Mouse (Mus musculus) embryonic fibroblast, embryonic 13.5 days (primary cell): ENCODE data around the gene Bhlhe23. TPM values are rescaled to one million over a fixed set of nuclear protein-coding genes. Genes with fewer than 3 reads are reported as not detected.
A peak's percentile ranks its signal among the peaks of the same experiment; 100 is the strongest.

Source experiments
- H3K27ac ChIP-seq: 2 replicates; pipeline ENCODE4 v1.5.1; 2012; ENCODE audit warnings: low read length, control low read depth, inconsistent platforms; ENCODE audit not compliant: insufficient read depth
- H3K4me1 ChIP-seq: 2 replicates; pipeline ENCODE4 v1.6.1; 2011; ENCODE audit warnings: low read length; ENCODE audit not compliant: control insufficient read depth, insufficient read depth
- H3K4me3 ChIP-seq: 2 replicates; pipeline ENCODE4 v1.5.1; 2011; ENCODE audit warnings: mild to moderate bottlenecking, control low read depth, low read length; ENCODE audit not compliant: insufficient read depth
- CTCF ChIP-seq: IDR thresholded peaks from 2 replicates; pipeline ENCODE4 v1.5.1; 2011; ENCODE audit warnings: mild to moderate bottlenecking, control low read depth, low read length, moderate library complexity, borderline replicate concordance; ENCODE audit not compliant: insufficient read depth
- POLR2A ChIP-seq: IDR thresholded peaks from 2 replicates; pipeline ENCODE4 v1.6.1; 2011; ENCODE audit warnings: low read depth, mild to moderate bottlenecking, control low read depth, low read length, moderate library complexity
- polyA plus RNA-seq: library from polyadenylated mRNA; stranded (reverse); fragments of >200 nt; gene quantifications from 2 replicates; pipeline ENCODE4 v1.2.4, GENCODE M21; 2011; ENCODE audit warnings: low read depth; ENCODE audit not compliant: missing spikeins, insufficient read length

Gene Bhlhe23
- polyA plus RNA-seq, 1 experiment, result not detected

DNA sequence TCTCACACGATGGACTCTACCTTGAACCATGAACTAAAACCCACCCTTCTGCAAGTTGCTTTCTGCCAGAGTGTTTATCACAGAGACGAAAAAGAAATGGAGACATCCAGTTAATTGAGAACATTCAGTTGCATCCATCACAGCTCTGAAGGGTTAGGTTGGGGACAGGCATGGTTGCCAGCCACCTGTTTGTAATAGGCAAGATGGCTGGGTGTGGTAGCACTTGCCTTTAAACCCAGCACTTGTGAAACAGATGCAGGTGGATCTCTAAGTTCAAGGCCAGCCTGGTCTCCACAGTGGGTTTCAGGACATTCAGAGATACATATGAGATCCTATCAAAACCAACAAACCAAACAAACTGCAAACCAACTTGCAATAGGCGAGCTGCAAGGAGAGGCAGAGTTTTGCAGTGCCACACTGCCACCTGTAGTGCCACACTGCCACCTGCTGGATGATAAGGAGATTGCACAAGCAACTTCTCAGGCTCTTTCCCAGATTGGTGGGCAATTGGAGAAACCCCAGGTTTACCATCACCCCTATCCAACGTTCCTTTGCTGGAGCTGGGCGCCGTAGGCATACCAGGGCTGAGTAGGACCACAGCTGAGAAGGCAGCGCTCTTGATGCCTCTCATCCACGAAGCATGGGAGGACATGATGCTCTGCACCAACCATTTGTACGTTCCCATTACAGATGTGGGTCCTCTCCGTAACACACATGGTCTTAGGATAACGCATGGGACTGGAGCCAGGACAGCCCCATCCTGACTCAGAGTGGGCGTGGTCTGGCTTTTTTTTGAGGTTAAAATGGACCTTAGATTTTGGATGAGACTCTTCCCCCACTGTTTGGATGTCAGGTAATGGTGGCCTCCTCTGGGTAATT lies 2.8 kb upstream of the Bhlhe23 start:
- Histone ChIP-seq H3K27ac (no peak overlapping the region), H3K4me1 (no peaks in the 10 kb centered on the region), H3K4me3 (no peak overlapping the region)
- TF ChIP-seq POLR2A (no peak), CTCF (peak; percentile 98)

DNA sequence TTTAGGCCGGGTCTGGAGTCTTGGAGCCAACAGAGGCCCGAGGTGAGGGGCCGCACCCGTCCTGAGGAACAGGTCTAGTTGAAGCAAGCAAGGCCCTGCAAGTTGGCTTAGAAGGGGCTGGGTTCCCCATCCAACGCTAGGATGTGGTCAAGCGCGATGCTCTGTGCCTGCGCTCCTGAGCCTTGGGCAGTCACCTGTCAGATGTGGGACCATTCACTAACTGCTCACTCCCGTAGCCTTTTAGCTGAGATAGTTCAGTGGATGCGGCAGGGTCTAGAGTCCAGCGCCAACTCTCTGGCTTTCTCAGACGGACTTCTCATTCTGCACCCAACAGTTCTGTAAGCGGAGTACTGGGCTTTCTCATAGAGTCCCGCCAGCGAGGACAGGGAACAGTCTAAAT lies 1.1 kb downstream of the Bhlhe23 start:
- H3K4me3 ChIP-seq, result no peak overlapping the region
- H3K27ac ChIP-seq, result no peak overlapping the region
- TF ChIP-seq POLR2A, result no peak
- no peak for TF ChIP-seq CTCF
- H3K4me1 ChIP-seq, result no peaks in the 10 kb centered on the region

DNA sequence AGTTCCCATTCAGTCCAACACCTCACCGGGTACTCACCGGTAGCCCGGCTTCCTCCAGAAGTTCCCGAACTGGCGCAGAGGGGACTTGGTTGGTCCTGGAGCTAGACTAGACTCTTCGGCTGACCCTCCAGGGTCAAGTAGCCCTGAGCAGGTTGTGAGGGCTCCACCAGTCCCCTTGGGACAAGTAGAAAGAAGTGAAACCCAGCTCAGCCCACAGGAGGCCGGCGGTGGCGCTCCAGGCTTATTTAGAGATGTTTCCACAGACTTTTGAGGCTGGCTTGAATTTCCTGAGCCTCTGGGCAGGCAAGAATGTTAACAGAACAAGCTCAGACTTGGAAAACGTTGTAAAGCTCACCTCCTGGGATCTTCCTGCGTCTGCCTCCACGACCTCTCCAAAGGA lies 1.5 kb downstream of the Bhlhe23 start:
- TF ChIP-seq POLR2A, result no peak
- TF ChIP-seq CTCF, result no peak
- Histone ChIP-seq H3K27ac (no peak overlapping the region), H3K4me1 (no peaks in the 10 kb centered on the region), H3K4me3 (no peak overlapping the region)

DNA sequence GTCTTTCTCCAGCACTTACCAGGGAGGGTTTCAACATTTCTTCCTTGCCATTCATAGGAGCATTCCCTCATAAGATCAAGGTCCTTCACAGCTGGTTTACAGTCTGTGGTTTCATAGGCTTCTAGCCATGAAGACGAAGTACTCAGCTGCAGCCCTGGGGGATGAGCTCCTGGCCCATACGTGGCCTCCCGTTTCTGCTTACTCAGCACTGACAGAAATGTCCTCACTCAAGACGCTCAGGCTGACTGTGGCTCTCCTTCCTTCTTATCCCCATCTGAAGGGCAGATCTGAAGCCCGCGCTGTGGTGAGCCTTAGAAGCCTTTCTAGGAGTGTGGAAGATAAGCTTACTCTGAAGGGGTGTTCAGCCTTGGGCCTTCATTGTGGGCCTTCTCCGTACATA lies 11.0 kb downstream of the Bhlhe23 start:
- no peak overlapping the region for H3K27ac ChIP-seq
- H3K4me3 ChIP-seq, result no peak overlapping the region
- no peaks in the 10 kb centered on the region for H3K4me1 ChIP-seq
- TF ChIP-seq CTCF (no peak), POLR2A (no peak)

DNA sequence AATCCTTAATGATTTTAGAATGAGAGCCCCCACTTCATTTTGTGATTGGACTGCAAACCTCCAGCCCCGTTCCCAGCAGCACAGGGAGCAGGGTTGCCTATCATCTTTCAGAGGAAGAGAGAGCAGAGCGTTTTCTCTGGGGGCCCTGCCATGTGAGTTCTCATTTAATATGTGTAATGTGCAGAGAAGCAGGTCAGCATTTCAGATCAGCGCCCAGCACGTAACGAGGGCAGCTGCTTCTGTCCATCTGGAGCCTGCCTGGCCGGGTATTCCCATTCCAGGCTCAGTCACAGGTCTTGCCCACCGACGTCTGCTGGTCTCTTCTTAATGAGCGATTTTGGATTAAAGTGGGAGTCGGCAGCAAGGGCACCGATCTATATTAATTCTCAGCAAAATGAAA lies 11.7 kb downstream of the Bhlhe23 start:
- TF ChIP-seq CTCF (no peak), POLR2A (no peak)
- Histone ChIP-seq H3K27ac (no peak overlapping the region), H3K4me1 (no peaks in the 10 kb centered on the region), H3K4me3 (no peak overlapping the region)

DNA sequence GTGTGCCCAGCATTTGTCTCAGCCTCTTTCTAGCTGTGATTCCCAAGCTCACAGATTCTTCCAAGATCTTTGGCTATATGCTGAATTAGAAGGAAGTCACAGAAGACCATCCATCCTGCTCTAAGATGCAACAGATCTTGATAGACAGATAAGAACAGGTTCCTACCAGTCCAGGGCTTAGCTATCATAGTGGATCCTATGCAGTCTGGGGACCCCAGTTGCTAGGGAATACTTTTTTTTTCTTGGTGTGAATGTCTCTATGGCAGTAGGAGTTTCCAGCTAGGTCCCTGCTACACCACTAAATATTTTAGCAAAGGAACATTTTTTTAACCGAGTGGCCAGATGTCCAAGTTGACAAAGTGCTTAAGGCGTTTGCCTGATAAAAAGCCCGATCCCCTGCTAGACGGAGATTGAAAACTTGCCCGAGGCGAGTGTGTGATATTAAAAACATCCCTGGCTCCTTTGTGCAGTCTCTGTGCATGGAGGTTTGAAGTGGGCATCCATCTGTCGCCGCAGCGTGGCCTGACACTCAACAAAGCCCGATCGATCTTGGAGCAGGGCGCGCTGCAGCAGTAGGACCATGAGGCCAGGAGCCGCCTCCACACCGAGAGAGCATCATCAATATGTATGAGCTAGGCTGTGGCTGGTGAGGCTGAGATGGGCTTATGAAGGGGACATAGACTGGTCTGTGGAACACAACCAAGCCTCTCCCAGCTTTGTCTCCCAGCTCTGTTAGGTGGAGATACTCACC lies 18.0 kb downstream of the Bhlhe23 start:
- no peak overlapping the region for H3K4me3 ChIP-seq
- no peaks in the 10 kb centered on the region for H3K4me1 ChIP-seq
- H3K27ac ChIP-seq, result no peak overlapping the region
- TF ChIP-seq CTCF (no peak), POLR2A (no peak)

DNA sequence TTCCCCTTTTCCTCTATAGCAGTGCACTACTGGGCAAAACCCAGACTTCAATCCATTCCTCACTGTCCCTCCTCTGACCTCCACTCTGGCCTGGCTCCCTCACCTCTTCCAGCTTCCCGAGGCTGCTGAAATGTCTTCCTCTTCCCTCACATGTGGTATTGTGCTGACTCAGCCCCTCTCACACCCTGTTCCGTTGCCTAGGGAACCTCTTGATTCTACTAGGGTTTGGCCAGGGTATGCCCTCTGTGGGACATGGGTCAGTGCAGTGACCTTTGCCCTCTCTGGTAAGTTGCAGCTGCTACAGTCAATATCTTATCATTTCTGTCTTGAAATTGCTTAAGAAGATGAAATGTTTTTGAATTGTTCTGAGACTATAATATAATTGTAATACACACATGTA lies 19.9 kb downstream of the Bhlhe23 start:
- no peaks in the 10 kb centered on the region for H3K4me1 ChIP-seq
- no peak for TF ChIP-seq CTCF
- no peak for TF ChIP-seq POLR2A
- no peak overlapping the region for H3K4me3 ChIP-seq
- no peak overlapping the region for H3K27ac ChIP-seq

DNA sequence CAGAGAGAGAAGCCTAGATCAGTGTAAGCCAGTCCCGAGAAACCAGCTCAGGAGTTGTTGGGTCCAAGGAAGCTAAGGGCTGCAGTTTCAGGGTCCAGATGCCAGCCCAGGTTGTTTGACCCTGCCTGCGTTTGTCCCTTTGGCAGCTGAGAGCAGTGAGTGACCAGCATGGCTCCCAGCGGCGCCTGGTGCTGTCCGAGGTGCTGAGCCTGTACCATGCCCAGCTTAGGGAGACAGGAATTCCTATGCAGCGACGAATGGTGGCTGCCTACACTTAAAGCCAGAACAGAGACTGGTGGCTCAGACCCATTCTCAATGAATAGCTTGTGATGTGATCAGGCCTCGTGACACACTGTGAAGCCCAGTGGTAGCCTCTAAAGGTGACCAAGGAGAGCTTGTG lies 20.8 kb downstream of the Bhlhe23 start:
- H3K4me1 ChIP-seq, result no peaks in the 10 kb centered on the region
- TF ChIP-seq CTCF (no peak), POLR2A (no peak)
- H3K4me3 ChIP-seq, result no peak overlapping the region
- H3K27ac ChIP-seq, result no peak overlapping the region

DNA sequence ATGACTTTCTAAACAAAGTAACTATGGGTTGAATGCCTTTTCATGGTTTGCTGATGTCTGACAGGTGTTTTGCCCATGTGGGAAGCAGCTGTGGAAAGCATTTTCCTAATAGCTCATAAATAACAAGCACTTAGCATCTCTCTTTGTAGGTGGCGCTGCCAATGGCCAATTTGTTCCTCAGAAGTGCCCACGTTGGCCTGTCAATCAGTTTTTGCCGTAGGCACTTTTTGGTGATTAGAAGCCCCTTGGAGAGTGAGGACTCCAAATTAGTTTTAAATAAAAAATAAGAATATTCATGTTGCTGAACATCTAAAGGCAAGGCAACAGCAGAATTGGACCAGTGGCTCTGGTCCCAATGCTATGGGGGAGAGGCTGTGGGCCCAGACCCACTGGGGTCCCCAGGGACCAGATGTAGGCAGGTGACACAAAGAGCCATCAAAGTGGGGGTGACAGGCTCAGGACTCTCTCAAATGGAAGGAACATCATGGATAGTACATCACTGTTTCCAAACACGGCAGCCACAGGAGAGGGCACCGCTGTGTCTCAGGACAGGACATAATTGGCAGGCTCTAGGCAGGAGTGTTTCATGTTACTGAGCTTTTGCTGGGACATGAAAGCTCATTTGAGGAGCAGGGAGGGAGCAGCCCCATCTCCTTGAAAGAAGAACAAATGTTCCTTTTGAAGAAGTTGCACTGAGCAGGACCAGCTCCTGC lies 21.6 kb downstream of the Bhlhe23 start:
- TF ChIP-seq CTCF (no peak), POLR2A (no peak)
- H3K4me3 ChIP-seq, result no peak overlapping the region
- no peaks in the 10 kb centered on the region for H3K4me1 ChIP-seq

DNA sequence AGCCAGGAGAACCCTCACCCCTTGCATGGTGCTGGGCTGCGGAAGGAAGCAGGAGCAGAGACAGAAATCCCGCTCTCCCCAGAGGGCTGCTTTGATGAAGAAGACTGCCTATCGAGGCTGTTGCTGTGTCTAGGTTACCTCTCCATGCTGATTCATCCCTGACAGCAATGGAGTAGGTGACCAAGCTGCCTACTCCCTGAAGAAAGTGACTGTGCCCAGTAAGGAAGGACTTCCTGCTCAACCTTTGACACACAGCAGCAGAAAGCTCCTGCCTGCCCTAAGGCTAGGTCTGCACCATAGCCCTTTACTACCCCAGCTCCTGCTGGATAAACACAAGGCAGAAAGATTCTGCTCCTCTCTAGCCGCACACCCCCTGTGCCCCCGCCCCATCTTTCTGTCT lies 27.8 kb downstream of the Bhlhe23 start:
- no peaks in the 10 kb centered on the region for H3K4me1 ChIP-seq
- TF ChIP-seq POLR2A (no peak), CTCF (no peak)
- no peak overlapping the region for H3K4me3 ChIP-seq
- no peak overlapping the region for H3K27ac ChIP-seq

More for the DNA sequence above, 21.6 kb downstream of the Bhlhe23 start:
- H3K27ac ChIP-seq, result no peak overlapping the region
